Mouse (Mus musculus) hindbrain, postnatal 0 days (tissue): Measurements from ENCODE around the gene Sirpa. TPM values are rescaled to one million over a fixed set of nuclear protein-coding genes. Genes with fewer than 3 reads are reported as not detected.

Experiments used
- ATAC-seq: fragments of 200-750 bp; cut with Nextera tagmentation; 2 replicates; pipeline ENCODE4 v1.8.0; 2017; ENCODE audit warnings: mild to moderate bottlenecking, moderate TSS enrichment, moderate library complexity
- DNase-seq: peaks from one replicate; pipeline ENCODE4 v3.0.0-alpha.2; 2015; ENCODE audit warnings: low spot score
- H3K27ac ChIP-seq: fragments of 300-500 bp; sonication (generic); 2 replicates; pipeline ENCODE4 v1.5.1; 2014; ENCODE audit warnings: mild to moderate bottlenecking
- H3K27me3 ChIP-seq: fragments of 300-500 bp; sonication (generic); 2 replicates; pipeline ENCODE4 v1.6.1; 2014; ENCODE audit warnings: low read length, mixed read lengths; ENCODE audit not compliant: insufficient read depth
- H3K36me3 ChIP-seq: fragments of 300-500 bp; sonication (generic); 2 replicates; pipeline ENCODE4 v1.6.1; 2014; ENCODE audit warnings: low read length, mixed read lengths; ENCODE audit not compliant: insufficient read depth
- H3K4me1 ChIP-seq: fragments of 300-500 bp; sonication (generic); 2 replicates; pipeline ENCODE4 v1.6.1; 2014; ENCODE audit warnings: antibody characterized with exemption, low read length, mixed read lengths; ENCODE audit not compliant: insufficient read depth
- H3K4me2 ChIP-seq: fragments of 300-500 bp; sonication (generic); 2 replicates; pipeline ENCODE4 v1.6.1; 2014; ENCODE audit warnings: low read depth, mild to moderate bottlenecking, low read length, moderate library complexity, mixed read lengths
- H3K4me3 ChIP-seq: fragments of 300-500 bp; sonication (generic); 2 replicates; pipeline ENCODE4 v1.5.1; 2014; ENCODE audit warnings: low read length
- H3K9ac ChIP-seq: fragments of 300-500 bp; sonication (generic); replicated peaks from 2 replicates; pipeline ENCODE4 v1.6.1; 2014; ENCODE audit warnings: mild to moderate bottlenecking, low read length, moderate library complexity, mixed read lengths
- H3K9me3 ChIP-seq: fragments of 300-500 bp; sonication (generic); 2 replicates; pipeline ENCODE4 v1.6.1; 2016; ENCODE audit warnings: low read length, mixed read lengths
- CTCF ChIP-seq: IDR thresholded peaks from 2 replicates; pipeline ENCODE4 v1.5.1; 2016; ENCODE audit warnings: antibody characterized with exemption, control low read depth, low read depth
- WGBS: fragments of 180-500 bp; shearing (Covaris S2); extraction: QIAGEN DNeasy Blood & Tissue Kit; methylation state at CpG from one replicate; pipeline ENCODE4 v1.1.7; 2014; 5-methylcytosine and 5-hydroxymethylcytosine counted together
- polyA plus RNA-seq: library from polyadenylated mRNA; unstranded; fragments of >200 nt; fragmentation: Nextera tagmentation; extraction: Ambion mirVana; gene quantifications from 2 replicates; pipeline ENCODE4 v1.2.1, GENCODE M21; 2015
- total RNA-seq: library from RNA; depleted of rRNA; stranded (reverse); fragments of >200 nt; gene quantifications from 2 replicates; pipeline ENCODE4 v1.2.3, GENCODE M21; 2014

Gene Sirpa
- total and polyA plus RNA-seq, 2 experiments from 2014 or later: 35.8 to 87.7 TPM

- WGBS: 86% methylated on average over 7 of the region's 7 CpGs
- Histone ChIP-seq H3K9ac (no peak overlapping the region), H3K4me1 (peaks cover 7% of the 10 kb centered on the region; the same call in 1 of the 2 replicates), H3K9me3 (no peaks in the 10 kb centered on the region), H3K36me3 (no peaks in the 10 kb centered on the region), H3K4me3 (no peak overlapping the region), H3K4me2 (no peak overlapping the region), H3K27ac (no peak overlapping the region), H3K27me3 (no peaks in the 10 kb centered on the region)
- no peak for TF ChIP-seq CTCF
- no peak for DNase-seq
- no peak for ATAC-seq
Observed at GRCm38 (mm10) chr2:129569120-129569519, 23.5 kb upstream of the Sirpa start.

- Histone ChIP-seq H3K9ac (no peak overlapping the region), H3K27ac (no peak overlapping the region), H3K9me3 (no peaks in the 10 kb centered on the region), H3K27me3 (no peaks in the 10 kb centered on the region), H3K4me1 (peaks cover 11% of the 10 kb centered on the region; the same call in 1 of the 2 replicates), H3K4me3 (no peak overlapping the region), H3K36me3 (no peaks in the 10 kb centered on the region), H3K4me2 (no peak overlapping the region)
- ATAC-seq: no peak
- no peak for TF ChIP-seq CTCF
- 86% methylated on average over 5 of the region's 5 CpGs for WGBS
- no peak for DNase-seq
Observed at GRCm38 (mm10) chr2:129569556-129569955, 23.1 kb upstream of the Sirpa start.

- Histone ChIP-seq H3K4me1 (peaks cover 11% of the 10 kb centered on the region; the same call in 1 of the 2 replicates), H3K4me2 (peak overlapping the region; percentile 54), H3K9me3 (no peaks in the 10 kb centered on the region), H3K27ac (peak overlapping the region; percentile 37; the same call in 1 of the 2 replicates), H3K36me3 (no peaks in the 10 kb centered on the region), H3K4me3 (0 out of 2 replicates have a peak overlapping the region, but pooled peaks have one; percentile 4), H3K9ac (no peak overlapping the region), H3K27me3 (no peaks in the 10 kb centered on the region)
- no peak for TF ChIP-seq CTCF
- ATAC-seq (no peak), DNase-seq (no peak)
- WGBS: 15% methylated on average over 4 of the region's 4 CpGs
Observed at GRCm38 (mm10) chr2:129573701-129574273, 18.8 kb upstream of the Sirpa start.

GRCm38 (mm10) chr2:129574395-129575046 lies 18.1 kb upstream of the Sirpa start:
- H3K9ac ChIP-seq: 0 out of 2 replicates have a peak overlapping the region, but pooled peaks have one; percentile 26
- H3K4me3 ChIP-seq: 0 out of 2 replicates have a peak overlapping the region, but pooled peaks have one; percentile 4
- H3K4me2 ChIP-seq: peak overlapping the region; percentile 54
- no peak for TF ChIP-seq CTCF
- H3K27me3 ChIP-seq: no peaks in the 10 kb centered on the region
- peak overlapping the region; percentile 37 for H3K27ac ChIP-seq
- H3K9me3 ChIP-seq: no peaks in the 10 kb centered on the region
- H3K36me3 ChIP-seq: no peaks in the 10 kb centered on the region
- H3K4me1 ChIP-seq: peaks cover 11% of the 10 kb centered on the region; the same call in 1 of the 2 replicates
- DNase-seq: peak; percentile 57
- whole genome bisulfite sequencing: 4% methylated on average over 24 of the region's 24 CpGs
- peak; percentile 61 for ATAC-seq

- Histone ChIP-seq H3K27me3 (no peaks in the 10 kb centered on the region), H3K4me3 (no peak overlapping the region), H3K36me3 (no peaks in the 10 kb centered on the region), H3K9ac (no peak overlapping the region), H3K9me3 (no peaks in the 10 kb centered on the region), H3K4me2 (peak overlapping the region; percentile 54; the same call in 1 of the 2 replicates), H3K4me1 (peaks cover 11% of the 10 kb centered on the region; the same call in 1 of the 2 replicates), H3K27ac (peak overlapping the region; percentile 37; the same call in 1 of the 2 replicates)
- TF ChIP-seq CTCF: no peak
- WGBS: 94% methylated on average over 4 of the region's 4 CpGs
- no peak for DNase-seq
- ATAC-seq: no peak
Observed at GRCm38 (mm10) chr2:129575113-129575512, 17.5 kb upstream of the Sirpa start.

GRCm38 (mm10) chr2:129576611-129577447 lies 15.8 kb upstream of the Sirpa start:
- Histone ChIP-seq H3K27me3 (no peaks in the 10 kb centered on the region), H3K9ac (no peak overlapping the region), H3K27ac (peak overlapping the region; percentile 61; the same call in 1 of the 2 replicates), H3K4me2 (no peak overlapping the region), H3K9me3 (no peaks in the 10 kb centered on the region), H3K4me3 (no peak overlapping the region), H3K4me1 (peaks cover 11% of the 10 kb centered on the region; the same call in 1 of the 2 replicates), H3K36me3 (no peaks in the 10 kb centered on the region)
- DNase-seq: peak; percentile 75
- 65% methylated on average over 8 of the region's 8 CpGs for WGBS
- no peak for TF ChIP-seq CTCF
- peak; percentile 88 for ATAC-seq
